Mouse (Mus musculus) cerebellum, postnatal 36 days (tissue): ENCODE measurements around the gene BC107364.
"Not testable (repeated sequence)": the region's sequence is repeated elsewhere in the genome, so short reads cannot be mapped to it uniquely, and the experiment has no call there.

Source experiments
- DNase-seq, 2 experiments: peaks; one replicate each; pipeline ENCODE4 v3.0.0; 2021 to 2022; ENCODE audit warnings: mixed read lengths in 2 of 2

Gene BC107364

DNA sequence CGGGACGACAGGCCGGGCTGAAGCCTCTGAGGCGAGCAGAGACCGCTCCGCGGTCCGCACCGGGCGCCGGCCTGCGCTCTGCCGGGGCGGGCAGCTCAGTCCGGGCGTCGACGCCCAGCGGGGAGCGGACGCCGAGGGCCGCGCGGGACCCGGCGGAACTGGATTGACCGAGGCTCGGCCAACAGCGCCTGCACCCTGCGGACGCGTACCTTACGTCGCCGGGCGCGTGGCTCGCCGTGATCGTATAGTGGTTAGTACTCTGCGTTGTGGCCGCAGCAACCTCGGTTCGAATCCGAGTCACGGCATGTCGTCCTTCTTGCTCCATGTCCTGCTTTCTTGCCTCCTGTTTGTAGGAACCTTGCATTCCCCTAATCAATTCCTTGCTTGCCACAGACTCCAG, at the start of gene BC107364:
Gene BC107364, minus strand, starts transcription at position 45 of the 400 bp plus-strand sequence.
- DNase-seq = not testable (repeated sequence)

DNA sequence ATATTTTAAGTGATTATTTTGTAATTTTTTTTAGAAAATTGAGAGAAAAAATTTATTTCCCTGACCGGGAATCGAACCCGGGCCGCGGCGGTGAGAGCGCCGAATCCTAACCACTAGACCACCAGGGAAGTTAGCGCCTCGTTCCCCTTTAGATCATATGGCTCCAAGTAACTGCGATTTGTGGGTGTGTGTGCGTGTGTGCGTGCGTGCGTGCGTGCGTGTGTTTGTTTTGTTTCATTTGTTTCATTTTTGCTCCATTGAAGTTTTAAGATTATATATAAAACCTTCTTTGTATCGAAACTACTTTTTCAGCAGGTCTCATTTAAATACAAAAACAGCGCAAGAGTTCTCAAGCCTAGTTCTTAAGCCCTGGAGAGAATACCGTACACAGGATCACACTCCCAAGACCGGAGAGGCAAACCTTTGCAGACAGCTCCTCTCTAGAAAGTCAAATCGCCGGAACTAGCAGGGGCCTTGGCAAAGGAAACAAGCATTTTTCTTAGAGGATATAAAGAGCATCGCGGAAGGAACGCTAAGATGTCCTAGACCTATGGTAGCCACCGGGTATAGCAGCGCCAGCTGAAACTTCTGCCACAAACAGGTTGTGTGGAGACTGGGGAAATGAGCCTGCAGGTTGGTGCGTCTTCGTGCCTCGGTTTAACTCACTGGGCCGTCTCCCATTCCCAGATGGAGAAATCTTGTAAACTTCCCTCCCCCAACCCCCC, 49.4 kb upstream of the BC107364 start:
- DNase-seq = peak; percentile 80 to 89

DNA sequence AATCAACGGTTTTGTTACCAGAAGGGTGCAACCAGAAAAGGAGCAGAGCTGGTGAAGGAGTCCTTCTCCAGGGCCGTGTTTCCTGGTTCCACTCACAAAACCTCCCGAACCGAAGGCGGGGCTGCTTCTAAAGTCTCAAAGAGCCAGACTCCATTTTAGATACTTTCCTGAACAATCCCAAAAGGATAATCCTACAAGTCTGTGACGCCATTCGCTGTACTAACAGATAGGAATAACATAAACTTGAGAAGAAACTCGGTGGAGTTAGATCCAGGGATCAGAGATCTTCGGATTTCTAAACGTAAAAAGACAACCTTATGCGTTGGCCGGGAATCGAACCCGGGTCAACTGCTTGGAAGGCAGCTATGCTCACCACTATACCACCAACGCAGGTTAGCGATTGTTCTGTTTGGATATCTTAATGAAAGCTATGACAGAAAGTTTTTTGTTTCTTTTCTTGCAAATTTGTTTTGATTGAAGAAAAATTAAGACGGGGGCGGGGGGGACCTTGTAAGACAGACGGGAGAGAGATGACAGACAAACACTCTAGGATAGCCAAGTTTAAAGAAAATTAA, 48.7 kb upstream of the BC107364 start:
- DNase-seq = peak; percentile 89 to 94

DNA sequence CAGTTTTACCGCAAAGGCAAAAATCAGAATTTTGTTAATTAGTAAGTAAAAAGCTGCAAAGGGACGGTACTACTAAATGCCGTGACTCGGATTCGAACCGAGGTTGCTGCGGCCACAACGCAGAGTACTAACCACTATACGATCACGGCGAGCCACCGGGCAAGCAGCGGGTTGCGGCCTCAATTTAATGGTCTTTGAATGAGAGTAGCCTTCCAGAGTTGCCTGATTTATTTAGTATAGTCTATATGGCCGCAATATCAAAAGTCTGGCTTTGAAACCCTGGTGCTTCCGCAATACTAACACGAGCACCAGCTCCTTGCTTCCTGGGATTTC, 48.1 kb upstream of the BC107364 start:
- peak; percentile 91 to 97 for DNase-seq

DNA sequence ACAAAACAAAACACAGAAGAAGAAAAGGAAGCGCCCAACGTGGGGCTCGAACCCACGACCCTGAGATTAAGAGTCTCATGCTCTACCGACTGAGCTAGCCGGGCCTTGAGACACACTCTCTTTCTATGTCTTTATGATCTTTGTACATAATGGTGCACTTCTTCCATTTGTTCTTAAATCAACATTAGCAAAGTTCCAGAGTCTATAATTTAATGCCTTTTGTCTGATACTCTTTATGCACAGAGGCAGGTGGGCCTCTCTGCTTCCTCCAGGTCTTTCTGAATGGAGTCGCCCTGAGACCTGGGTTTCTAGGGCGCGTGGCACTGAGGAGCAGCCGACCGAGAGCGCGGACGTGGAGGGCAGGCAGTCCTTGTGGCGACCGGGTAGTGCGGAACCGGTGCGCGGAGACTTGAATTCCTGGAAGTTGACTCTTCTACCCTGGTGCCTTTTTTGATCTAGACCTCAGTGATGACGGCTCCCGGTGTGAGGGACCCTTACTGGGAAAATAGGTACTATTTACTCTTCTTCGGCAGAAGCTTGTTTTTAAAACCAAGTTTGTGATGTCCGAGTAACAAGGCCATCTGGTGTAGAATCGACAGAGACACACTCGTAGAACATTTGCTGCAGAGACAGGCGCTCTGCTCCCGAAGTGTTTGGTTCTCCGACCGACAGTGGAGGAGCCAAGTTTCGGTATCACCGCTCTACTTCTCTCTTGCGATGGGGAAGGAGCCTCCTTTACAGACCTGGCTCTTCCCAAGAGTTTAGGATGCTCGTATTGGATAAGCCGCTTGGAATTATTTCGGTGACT, 47.6 kb upstream of the BC107364 start:
- peak; percentile 77 to 88 for DNase-seq

DNA sequence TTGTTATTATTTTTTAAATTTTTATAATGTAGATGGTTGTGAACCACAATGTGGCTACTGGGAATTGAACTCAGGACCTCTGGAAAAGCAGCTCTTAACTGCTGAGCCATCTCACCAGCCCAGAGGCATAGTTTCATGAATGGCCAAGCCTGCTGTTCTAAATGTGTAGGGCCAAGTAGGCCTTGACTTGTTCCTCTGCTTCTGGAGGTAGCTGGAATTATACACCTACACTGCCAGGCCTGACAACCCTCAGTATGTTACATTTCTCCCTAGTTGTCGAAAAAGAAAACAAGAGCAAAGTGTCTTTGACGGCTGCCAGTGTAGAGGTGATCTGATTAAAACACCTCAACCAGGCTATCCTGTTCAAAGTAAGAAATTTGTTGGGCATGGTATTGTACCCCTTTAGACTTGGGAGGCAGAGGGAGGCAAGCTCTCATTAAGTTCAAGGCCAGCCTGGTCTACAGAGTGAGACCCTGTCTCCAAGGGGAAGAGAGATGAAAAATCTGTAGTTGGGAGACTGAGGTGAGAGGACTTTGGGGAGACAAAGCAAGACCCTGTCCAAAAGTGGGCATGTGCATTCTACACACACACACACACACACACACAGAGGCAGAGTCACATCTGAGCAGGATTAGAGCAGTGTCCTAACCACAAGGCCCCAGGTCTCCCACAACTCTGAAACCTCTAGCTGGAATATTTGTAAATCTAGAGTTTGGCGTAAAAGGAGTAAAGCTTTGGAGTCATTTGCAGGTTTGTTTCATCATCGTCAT, 46.6 kb upstream of the BC107364 start:
- DNase-seq = no peak

DNA sequence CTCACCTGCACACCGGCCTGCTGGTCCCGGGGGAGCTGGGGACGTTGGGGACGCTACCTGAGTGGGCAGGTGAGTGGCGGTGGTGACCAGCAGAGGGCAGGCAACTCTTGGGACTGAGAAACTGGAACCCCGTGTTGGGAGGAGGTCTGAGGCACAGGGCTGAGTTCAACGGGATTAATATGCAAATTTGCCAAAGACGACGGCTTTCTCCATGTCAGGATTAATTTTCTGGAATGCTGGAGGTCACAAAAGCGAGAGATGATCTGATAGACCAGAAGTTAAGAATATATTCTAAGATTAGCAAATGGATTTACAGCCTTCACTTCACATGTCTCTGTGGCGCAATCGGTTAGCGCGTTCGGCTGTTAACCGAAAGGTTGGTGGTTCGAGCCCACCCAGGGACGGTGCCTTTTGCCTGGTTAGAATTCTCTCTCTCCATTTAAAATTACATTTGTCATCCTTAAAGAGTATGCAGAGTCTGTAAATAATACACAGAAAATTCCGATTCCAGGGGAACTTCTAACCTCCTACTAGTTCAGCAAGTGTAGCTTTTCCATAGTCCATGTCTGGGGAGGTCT, 45.4 kb upstream of the BC107364 start:
- DNase-seq = peak; percentile 84 to 89

DNA sequence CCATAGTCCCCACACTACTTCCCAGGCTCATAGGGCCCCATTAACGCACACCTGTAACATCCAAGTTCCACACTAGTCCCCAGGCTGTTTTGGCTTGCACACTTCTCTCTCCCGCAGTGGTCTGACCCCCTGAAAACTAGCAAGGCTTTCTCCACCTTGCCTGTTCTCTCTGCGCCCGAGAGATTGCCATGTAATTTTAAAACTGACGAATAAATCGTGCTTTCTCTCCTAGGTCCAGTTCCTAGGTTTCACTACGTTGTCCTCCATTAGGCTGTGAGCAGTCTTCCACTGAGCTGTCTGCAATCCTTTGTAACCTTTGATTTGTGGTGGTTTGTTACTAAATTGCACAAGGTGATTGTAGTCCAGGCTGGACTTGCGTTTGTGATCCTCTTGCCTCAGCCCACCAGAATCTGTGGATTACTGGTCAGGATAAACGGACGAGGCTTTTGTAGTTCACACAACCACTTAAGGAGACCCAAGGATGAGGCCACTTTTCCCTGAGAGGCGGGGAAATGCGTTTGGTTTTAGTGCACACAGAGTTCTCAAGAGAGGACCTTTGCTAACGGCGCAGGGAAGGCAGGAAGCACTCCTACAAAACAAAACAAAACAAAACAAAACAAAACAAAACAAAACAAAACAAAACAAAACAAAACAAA, 44.6 kb upstream of the BC107364 start:
- DNase-seq = peak in 1 of 2 experiments; percentile 23

DNA sequence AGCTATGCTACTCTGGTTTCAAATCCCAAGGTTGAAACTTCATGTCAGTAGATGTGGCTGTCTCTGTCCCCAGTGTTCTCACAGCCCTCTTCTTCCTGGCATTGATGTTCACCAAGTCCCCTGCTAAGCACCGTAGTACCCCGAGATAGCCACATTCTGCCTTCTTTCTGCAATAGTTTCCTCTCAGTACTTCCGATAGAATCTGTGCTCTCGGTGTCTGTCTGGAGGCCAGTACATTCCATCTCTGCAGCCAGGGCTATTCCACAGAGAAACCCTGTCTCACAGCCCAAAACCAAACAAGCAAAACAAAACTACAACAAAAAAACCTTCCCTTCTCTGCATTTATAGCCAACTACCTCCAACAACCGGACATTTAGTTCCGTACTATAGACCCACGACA, 44.1 kb upstream of the BC107364 start:
- no peak for DNase-seq

DNA sequence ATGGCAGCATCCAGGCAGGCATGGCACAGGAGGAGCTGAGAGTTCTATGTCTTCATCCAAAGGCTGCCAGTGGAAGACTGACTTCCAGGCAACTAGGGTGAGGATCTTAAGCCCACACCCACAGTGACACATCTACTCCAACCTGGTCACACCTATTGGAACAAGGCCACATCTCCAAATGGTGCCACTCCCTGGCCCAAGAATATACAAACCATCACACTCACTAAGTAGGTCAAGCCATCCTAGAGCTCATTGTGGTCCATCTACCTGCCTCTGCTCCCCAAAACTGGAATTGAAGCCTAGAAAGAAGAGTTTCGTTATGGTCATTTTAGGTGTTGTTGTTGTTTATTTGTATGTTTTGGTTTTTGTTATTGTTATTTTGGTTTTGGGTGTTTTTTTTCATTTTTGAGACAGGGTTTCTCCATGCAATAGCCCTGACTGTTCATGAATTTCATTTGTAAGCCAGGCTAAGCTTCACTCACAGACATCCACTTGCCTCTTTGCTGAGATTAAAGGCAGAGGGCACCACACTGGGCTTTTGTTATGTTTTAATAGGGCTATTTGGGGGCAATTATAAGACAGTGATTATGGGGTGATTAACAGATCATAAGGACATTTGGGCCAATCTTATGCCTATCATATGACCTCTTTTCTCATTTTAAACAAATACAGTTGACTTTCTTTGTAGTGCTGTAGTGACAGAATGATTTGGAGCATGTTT, 43.5 kb upstream of the BC107364 start:
- DNase-seq = no peak

DNA sequence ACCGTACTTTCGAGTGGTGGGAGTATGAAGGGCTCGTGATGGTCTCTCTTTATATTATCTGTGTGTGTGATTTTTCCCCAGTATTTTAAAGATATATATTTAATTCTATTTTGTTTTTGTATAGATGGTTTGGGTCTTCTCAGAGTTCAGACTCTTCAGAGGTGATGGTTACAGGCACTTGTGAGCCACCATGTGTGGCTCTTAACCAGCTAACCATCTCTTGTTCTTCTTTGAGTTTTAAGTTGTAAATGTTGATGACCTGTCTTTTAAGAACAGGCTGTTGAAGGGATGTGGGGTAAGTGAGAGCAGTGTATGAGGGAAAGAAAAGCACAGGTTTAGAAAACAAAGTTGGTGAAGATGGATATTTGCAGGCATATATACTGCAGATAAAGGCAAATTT, 42.8 kb upstream of the BC107364 start:
- DNase-seq = no peak

DNA sequence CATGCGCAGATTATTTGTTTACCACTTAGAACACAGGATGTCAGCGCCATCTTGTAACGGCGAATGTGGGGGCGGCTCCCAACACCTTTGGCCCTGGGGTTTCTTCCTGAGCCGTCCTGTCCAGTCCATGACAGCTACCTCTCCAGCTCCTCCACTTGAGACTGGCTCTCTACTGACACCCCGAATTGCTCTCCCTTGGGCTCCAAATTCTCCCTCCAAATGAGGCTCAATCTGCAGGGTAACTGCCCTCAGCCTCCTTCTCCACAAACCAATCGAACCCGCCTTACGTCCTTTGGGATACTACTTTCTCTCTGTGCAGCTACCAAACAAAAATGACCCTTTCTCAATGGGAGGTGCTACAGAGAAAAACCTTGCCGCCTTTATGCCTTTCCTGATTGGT, 42.4 kb upstream of the BC107364 start:
- not testable (repeated sequence) for DNase-seq

DNA sequence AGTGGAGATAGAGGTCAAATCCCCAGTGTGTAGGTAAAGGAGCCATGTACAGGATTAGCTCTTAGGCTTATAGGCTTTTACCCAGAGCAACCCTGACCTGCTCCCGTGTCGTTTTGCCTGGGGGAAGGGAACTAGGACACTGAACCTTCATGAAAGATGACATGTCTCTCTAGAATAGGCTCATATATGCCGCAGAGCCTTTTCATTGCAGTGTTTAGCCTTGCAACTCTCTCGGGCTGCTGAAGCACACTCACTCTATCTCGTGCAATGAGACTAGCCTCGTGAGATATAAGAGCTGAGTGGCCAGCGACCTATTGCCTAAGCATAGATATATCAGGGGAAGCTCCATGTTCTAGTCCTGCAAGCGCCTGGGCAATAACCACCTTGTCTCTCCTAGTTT, 37.5 kb upstream of the BC107364 start:
- DNase-seq = peak in 1 of 2 experiments; percentile 35

DNA sequence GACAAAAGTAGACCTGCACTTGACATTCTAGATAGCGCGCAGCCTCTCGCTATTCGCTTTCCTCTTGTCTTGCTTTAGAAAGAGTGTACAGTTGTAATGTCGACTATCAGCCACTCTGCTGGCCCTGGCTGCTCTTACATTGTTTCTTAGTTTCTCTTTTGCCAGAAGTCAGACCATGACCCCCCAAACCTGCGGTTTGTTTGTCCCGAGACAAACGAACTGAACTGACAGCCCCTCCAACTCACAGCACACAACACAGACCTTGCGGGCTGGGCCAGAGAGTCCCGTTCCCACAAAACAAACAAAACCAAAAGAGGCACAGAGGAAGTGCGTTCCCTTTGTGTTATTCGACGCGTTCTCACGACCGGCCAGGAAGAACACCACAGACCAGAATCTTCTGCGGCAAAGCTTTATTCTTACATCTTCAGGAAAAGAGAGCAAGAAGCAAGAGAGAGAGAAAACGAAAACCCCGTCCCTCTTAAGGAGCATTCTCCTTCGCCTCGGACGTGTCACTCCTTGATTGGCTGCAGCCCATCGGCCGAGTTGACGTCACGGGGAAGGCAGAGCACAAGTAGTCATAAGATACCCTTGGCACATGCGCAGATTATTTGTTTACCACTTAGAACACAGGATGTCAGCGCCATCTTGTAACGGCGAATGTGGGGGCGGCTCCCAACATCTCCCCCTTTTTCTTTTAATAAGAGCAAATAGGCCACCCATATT, 37.0 kb upstream of the BC107364 start:
- peak in 1 of 2 experiments; percentile 43 for DNase-seq

DNA sequence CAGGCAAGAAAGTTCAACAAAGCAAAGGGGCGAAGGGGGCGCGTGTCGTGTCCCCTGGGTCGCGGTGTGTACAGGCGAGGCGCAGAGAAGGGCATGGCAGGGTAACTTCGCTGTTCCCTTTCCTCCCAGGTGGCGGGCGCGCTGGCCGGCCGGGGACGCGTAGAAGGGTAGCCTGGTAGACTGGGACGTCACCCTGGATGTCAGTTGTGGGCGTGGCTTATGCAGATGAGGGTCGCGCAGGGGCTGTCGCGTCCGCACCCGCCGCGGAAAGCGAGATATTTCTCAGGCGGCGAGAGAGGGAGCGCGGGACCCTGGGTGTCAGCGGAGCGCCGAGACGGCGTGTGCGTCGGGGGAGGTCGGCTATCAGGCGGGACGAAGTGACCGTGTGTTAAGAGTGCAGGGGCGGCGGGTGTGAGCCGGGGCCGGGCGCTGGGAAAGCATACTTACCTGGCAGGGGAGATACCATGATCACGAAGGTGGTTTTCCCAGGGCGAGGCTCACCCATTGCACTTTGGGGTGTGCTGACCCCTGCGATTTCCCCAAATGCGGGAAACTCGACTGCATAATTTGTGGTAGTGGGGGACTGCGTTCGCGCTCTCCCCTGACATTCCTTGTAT, 36.3 kb upstream of the BC107364 start:
- not testable (repeated sequence) for DNase-seq

DNA sequence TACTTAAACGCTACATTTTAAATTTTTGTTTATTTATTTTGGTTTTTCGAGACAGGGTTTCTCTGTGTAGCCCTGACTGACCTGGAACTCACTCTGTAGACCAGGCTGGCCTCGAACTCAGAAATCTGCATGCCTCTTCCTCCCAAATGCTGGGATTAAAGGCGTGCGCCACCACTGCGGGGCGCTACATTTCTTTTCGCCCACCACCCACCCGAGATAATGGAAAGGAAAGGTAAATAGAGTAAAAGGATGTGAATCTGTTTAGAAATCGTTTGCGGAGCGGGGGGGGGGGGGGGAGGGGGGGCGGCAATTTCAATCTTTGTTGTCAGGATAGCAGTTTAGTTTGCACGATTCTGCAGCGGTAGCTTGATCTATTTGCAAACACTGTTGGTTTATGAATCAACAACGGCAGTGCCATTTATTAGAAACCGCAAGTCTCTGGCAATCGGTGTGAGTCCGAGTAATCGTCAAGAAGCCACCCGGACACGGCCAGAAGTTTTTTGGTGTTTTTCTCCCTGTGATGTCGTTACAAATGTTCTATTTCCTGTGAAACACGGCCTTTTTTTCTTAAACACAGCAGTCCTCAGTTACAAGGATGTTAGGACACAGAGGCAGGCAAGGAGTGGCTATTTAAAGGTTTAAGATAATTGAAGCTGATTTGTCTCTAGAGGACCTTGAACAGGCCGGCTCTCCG, 35.6 kb upstream of the BC107364 start:
- peak; percentile 50 to 52 for DNase-seq

DNA sequence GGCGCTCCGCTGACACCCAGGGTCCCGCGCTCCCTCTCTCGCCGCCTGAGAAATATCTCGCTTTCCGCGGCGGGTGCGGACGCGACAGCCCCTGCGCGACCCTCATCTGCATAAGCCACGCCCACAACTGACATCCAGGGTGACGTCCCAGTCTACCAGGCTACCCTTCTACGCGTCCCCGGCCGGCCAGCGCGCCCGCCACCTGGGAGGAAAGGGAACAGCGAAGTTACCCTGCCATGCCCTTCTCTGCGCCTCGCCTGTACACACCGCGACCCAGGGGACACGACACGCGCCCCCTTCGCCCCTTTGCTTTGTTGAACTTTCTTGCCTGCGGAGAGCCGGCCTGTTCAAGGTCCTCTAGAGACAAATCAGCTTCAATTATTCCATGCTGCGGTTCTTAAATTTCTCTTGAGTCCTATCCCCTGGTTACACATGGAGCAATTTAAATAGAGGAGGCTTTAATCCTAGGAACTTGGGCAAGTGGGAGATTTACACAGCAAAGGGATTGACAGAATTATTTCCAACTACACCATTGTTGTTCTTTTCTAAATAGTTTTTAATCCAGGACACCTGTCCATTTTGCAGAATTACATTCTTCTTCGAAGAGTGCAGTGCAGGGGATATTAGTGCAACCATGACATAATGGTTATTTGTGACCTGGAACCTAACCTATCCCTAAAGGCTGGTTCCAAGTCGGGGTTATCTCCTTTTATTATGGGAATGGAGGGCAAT, 34.9 kb upstream of the BC107364 start:
- DNase-seq = not testable (repeated sequence)

DNA sequence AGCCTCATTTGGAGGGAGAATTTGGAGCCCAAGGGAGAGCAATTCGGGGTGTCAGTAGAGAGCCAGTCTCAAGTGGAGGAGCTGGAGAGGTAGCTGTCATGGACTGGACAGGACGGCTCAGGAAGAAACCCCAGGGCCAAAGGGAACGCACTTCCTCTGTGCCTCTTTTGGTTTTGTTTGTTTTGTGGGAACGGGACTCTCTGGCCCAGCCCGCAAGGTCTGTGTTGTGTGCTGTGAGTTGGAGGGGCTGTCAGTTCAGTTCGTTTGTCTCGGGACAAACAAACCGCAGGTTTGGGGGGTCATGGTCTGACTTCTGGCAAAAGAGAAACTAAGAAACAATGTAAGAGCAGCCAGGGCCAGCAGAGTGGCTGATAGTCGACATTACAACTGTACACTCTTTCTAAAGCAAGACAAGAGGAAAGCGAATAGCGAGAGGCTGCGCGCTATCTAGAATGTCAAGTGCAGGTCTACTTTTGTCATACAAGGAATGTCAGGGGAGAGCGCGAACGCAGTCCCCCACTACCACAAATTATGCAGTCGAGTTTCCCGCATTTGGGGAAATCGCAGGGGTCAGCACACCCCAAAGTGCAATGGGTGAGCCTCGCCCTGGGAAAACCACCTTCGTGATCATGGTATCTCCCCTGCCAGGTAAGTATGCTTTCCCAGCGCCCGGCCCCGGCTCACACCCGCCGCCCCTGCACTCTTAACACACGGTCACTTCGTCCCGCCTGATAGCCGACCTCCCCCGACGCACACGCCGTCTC, 34.1 kb upstream of the BC107364 start:
- DNase-seq = not testable (repeated sequence)
